ENCODE assay signal across 9 mouse cellular contexts in genomic region chr7:5053456-5054179, GRCm38 (mm10). TPM values are rescaled to one million over a fixed set of nuclear protein-coding genes. Genes with fewer than 3 reads are reported as not detected.
A peak's percentile ranks its signal among the peaks of the same experiment; 100 is the strongest.
DNase-seq lines count a peak whose midpoint lies in the region; ATAC-seq and TF ChIP-seq lines count a peak whose summit lies in the region.
"Had no signal": no experiment of that assay in that cellular context is flagged by ENCODE, and none has a peak within 500 bp of the region (broad histone marks: within the 10 kb centered on the region; RNA-seq: fewer than 3 reads in every experiment).

No protein-coding gene starts in this region.

- no peak for TF ChIP-seq CTCF in hindbrain, postnatal 0 days (IDR thresholded peaks at IDR 0.05; ENCODE audit: low read depth)

- H3K27me3 ChIP-seq in hindbrain, postnatal 0 days (ENCODE audit: insufficient read depth, low read length) = peaks cover 11% of the 10 kb centered on the region; the same call in 1 of the 2 replicates
- peaks cover 60% of the 10 kb centered on the region for H3K27me3 ChIP-seq in neural tube, embryonic 12.5 days (replicated peaks)

- peak overlapping the region; percentile 90 for H3K4me2 ChIP-seq in hindbrain, postnatal 0 days (ENCODE audit: low read depth, low read length)
- peak overlapping the region; percentile 91 for H3K4me2 ChIP-seq in neural tube, embryonic 12.5 days (replicated peaks)

- ATAC-seq in hindbrain, postnatal 0 days = no peak
- ATAC-seq in neural tube, embryonic 12.5 days (ENCODE audit: low FRiP score, low read depth) = no peak
- ATAC-seq in erythroid progenitor cell, adult 5-6 weeks (replicated peaks; ENCODE audit: low FRiP score, poor library complexity, severe bottlenecking) = no peak

- H3K9ac ChIP-seq in hindbrain, postnatal 0 days (replicated peaks; ENCODE audit: low read length) = peak overlapping the region; percentile 88
- peak overlapping the region; percentile 65 for H3K9ac ChIP-seq in neural tube, embryonic 12.5 days

- intact Hi-C loops in heart, postnatal 36 days (cut with DNase I) = loop anchor here (10.0 kb wide), 2 partner anchors 189 to 259 kb away; partner anchors contain the start of gene Rpl28
- intact Hi-C loops in gastrocnemius, postnatal 36 days (cut with DNase I) = loop anchor here (5.0 kb wide), 1 partner anchor 46 kb away; no protein-coding TSS in a partner anchor

- 10% methylated on average over 32 of the region's 32 CpGs for WGBS in hindbrain, postnatal 0 days
- WGBS in neural tube, embryonic 12.5 days = 9% methylated on average over 32 of the region's 32 CpGs

- H3K4me3 ChIP-seq in hindbrain, postnatal 0 days (ENCODE audit: low read length) = peak overlapping the region; percentile 80
- peak overlapping the region; percentile 79 for H3K4me3 ChIP-seq in neural tube, embryonic 12.5 days

- no peaks in the 10 kb centered on the region for H3K9me3 ChIP-seq in hindbrain, postnatal 0 days (ENCODE audit: low read length)
- H3K9me3 ChIP-seq in neural tube, embryonic 12.5 days = no peaks in the 10 kb centered on the region

- DNase-seq in heart, adult 11 months = peak; percentile 89
- no peak for DNase-seq in heart, postnatal 36 days
- peak; percentile 38 for DNase-seq in right cerebral cortex, postnatal 14 days
- no peak for DNase-seq in right cerebral cortex, adult 18-20 months
- peak; percentile 60 for DNase-seq in hindbrain, postnatal 0 days (ENCODE audit: low spot score)
- no peak for DNase-seq in gastrocnemius, postnatal 36 days

- H3K4me1 ChIP-seq in hindbrain, postnatal 0 days (ENCODE audit: insufficient read depth, low read length) = peaks cover 38% of the 10 kb centered on the region
- H3K4me1 ChIP-seq in neural tube, embryonic 12.5 days = peaks cover 38% of the 10 kb centered on the region

- no peaks in the 10 kb centered on the region for H3K36me3 ChIP-seq in hindbrain, postnatal 0 days (ENCODE audit: insufficient read depth, low read length)
- no peaks in the 10 kb centered on the region for H3K36me3 ChIP-seq in neural tube, embryonic 12.5 days

- H3K27ac ChIP-seq in hindbrain, postnatal 0 days = peak overlapping the region; percentile 49
- no peak overlapping the region for H3K27ac ChIP-seq in neural tube, embryonic 12.5 days

RNA-seq across cellular contexts. Expression of gene Zfp580, which starts 2.3 kb away (rescaled TPM):
- total RNA-seq in heart, postnatal 36 days (2021) = 1 to 10 TPM; 5.6 to 5.7 TPM
- total RNA-seq in hindbrain, postnatal 0 days (2014; rRNA removed) = 69.6 and 90.7 TPM in 2 replicates
- polyA plus RNA-seq in hindbrain, postnatal 0 days (2015; fragmentation: Nextera tagmentation; extraction: Ambion mirVana) = 117 and 128 TPM in 2 replicates
- polyA plus RNA-seq in neural tube, embryonic 12.5 days (2016; fragmentation: Nextera tagmentation; extraction: Ambion mirVana) = 53.5 and 56.0 TPM in 2 replicates
- not detected in 2 replicates for total RNA-seq in erythroid progenitor cell, adult 5-6 weeks (2015; ENCODE audit: low replicate concordance)
- total RNA-seq in erythroid progenitor cell, adult 5-6 weeks (2017; ENCODE audit: low replicate concordance) = not detected in 2 replicates
- total RNA-seq in gastrocnemius, postnatal 36 days (2021) = 1 to 10 TPM; 2.9 to 3.3 TPM

RNA-seq across cellular contexts. Expression of gene U2af2, which starts 8.3 kb away (rescaled TPM):
- 10 to 100 TPM; 62.4 to 70.8 TPM for total RNA-seq in heart, postnatal 36 days (2021)
- 146 and 153 TPM in 2 replicates for total RNA-seq in hindbrain, postnatal 0 days (2014; rRNA removed)
- 85.7 and 86.9 TPM in 2 replicates for polyA plus RNA-seq in hindbrain, postnatal 0 days (2015; fragmentation: Nextera tagmentation; extraction: Ambion mirVana)
- polyA plus RNA-seq in neural tube, embryonic 12.5 days (2016; fragmentation: Nextera tagmentation; extraction: Ambion mirVana) = 147 and 163 TPM in 2 replicates
- total RNA-seq in erythroid progenitor cell, adult 5-6 weeks (2015; ENCODE audit: low replicate concordance) = 93.0 and 138 TPM in 2 replicates
- 83.8 and 99.2 TPM in 2 replicates for total RNA-seq in erythroid progenitor cell, adult 5-6 weeks (2017; ENCODE audit: low replicate concordance)
- 10 to 100 TPM; 38.0 to 48.3 TPM for total RNA-seq in gastrocnemius, postnatal 36 days (2021)

RNA-seq across cellular contexts. Expression of gene Zfp784, which starts 15.4 kb away (rescaled TPM):
- total RNA-seq in heart, postnatal 36 days (2021) = 1 to 10 TPM; 5.2 to 6.1 TPM
- 6.0 and 6.8 TPM in 2 replicates for total RNA-seq in hindbrain, postnatal 0 days (2014; rRNA removed)
- polyA plus RNA-seq in hindbrain, postnatal 0 days (2015; fragmentation: Nextera tagmentation; extraction: Ambion mirVana) = 4.5 and 5.6 TPM in 2 replicates
- polyA plus RNA-seq in neural tube, embryonic 12.5 days (2016; fragmentation: Nextera tagmentation; extraction: Ambion mirVana) = 4.2 and 5.9 TPM in 2 replicates
- total RNA-seq in erythroid progenitor cell, adult 5-6 weeks (2015; ENCODE audit: low replicate concordance) = 0.42 and 1.8 TPM in 2 replicates
- 0.90 TPM in 1 of 2 replicates, not detected in the other for total RNA-seq in erythroid progenitor cell, adult 5-6 weeks (2017; ENCODE audit: low replicate concordance)
- 1 to 10 TPM; 2.2 to 3.9 TPM for total RNA-seq in gastrocnemius, postnatal 36 days (2021)

RNA-seq across cellular contexts. Expression of gene 4632433K11Rik, which starts 19.7 kb away (rescaled TPM):
- total RNA-seq in heart, postnatal 36 days (2021) = not detected
- total RNA-seq in hindbrain, postnatal 0 days (2014; rRNA removed) = not detected in 2 replicates
- polyA plus RNA-seq in hindbrain, postnatal 0 days (2015; fragmentation: Nextera tagmentation; extraction: Ambion mirVana) = not detected in 2 replicates
- polyA plus RNA-seq in neural tube, embryonic 12.5 days (2016; fragmentation: Nextera tagmentation; extraction: Ambion mirVana) = not detected in 2 replicates
- not detected in 2 replicates for total RNA-seq in erythroid progenitor cell, adult 5-6 weeks (2015; ENCODE audit: low replicate concordance)
- not detected in 2 replicates for total RNA-seq in erythroid progenitor cell, adult 5-6 weeks (2017; ENCODE audit: low replicate concordance)
- total RNA-seq in gastrocnemius, postnatal 36 days (2021) = under 1 TPM in 1 of 2 experiments, not detected in 1; 0.42 TPM
- polyA plus RNA-seq: gonadal fat pad, adult 2 months had no signal

RNA-seq across cellular contexts. Expression of gene Epn1, which starts 26.4 kb away (rescaled TPM):
- 100 to 1,000 TPM; 176 to 184 TPM for total RNA-seq in heart, postnatal 36 days (2021)
- total RNA-seq in hindbrain, postnatal 0 days (2014; rRNA removed) = 433 and 507 TPM in 2 replicates
- polyA plus RNA-seq in hindbrain, postnatal 0 days (2015; fragmentation: Nextera tagmentation; extraction: Ambion mirVana) = 107 and 111 TPM in 2 replicates
- 73.4 and 80.5 TPM in 2 replicates for polyA plus RNA-seq in neural tube, embryonic 12.5 days (2016; fragmentation: Nextera tagmentation; extraction: Ambion mirVana)
- total RNA-seq in erythroid progenitor cell, adult 5-6 weeks (2015; ENCODE audit: low replicate concordance) = 84.3 and 88.3 TPM in 2 replicates
- 75.9 and 127 TPM in 2 replicates for total RNA-seq in erythroid progenitor cell, adult 5-6 weeks (2017; ENCODE audit: low replicate concordance)
- total RNA-seq in gastrocnemius, postnatal 36 days (2021) = 100 to 1,000 TPM; 149 to 152 TPM

Comparison
In these comparisons a context has a peak if more than half of its experiments do, and no peak if none do; other contexts are left out.
1. DNase-seq: peak in heart, adult 11 months (single experiment), right cerebral cortex, postnatal 14 days (single experiment) and hindbrain, postnatal 0 days (single experiment); none in heart, postnatal 36 days (0 of 2), right cerebral cortex, adult 18-20 months (single experiment) and gastrocnemius, postnatal 36 days (0 of 2).
2. RNA of gene Zfp580, which starts 2.3 kb away (total RNA-seq): 69.6 to 90.7 TPM in hindbrain, postnatal 0 days; 5.6 to 5.7 TPM in heart, postnatal 36 days, 2.9 to 3.3 TPM in gastrocnemius, postnatal 36 days and not detected in erythroid progenitor cell, adult 5-6 weeks; every median in the first group is over 10 times any median in the second.